ENCODE assay signal across 17 mouse cellular contexts in the genomic region with DNA sequence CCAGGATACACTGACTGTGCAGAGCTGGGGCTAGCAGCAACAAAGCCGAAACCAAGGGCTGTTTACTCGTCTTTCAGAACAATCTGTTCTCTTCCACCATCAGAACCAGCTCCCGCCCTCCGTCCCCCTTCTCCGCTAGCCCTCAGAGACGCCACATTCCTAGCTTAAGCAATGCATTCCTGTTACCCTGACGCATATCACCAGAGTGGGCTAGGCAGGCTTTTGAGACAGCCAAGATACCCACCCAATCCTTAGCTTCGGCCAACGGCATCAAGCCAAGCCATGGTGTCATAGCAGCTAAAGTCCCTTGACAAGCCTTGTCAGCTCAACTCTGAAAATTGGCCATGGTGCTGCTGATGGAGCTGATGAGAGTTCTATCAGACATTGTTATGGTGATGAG.
A peak's percentile ranks its signal among the peaks of the same experiment; 100 is the strongest.
DNase-seq lines count a peak whose midpoint lies in the region; ATAC-seq lines count a peak whose summit lies in the region.
"Had no signal": no experiment of that assay in that cellular context is flagged by ENCODE, and none has a peak within 500 bp of the region (broad histone marks: within the 10 kb centered on the region; RNA-seq: fewer than 3 reads in every experiment).

No protein-coding gene starts in this region.

- 72% methylated on average over 9 of the region's 9 CpGs for WGBS in heart, embryonic 10.5 days
- 85% methylated on average over 9 of the region's 9 CpGs for WGBS in hindbrain, embryonic 14.5 days

- no peak overlapping the region for H3K4me3 ChIP-seq in heart, embryonic 10.5 days
- H3K4me3 ChIP-seq in hindbrain, embryonic 14.5 days (replicated peaks; ENCODE audit: low read length): no peak overlapping the region
- H3K4me3 ChIP-seq: embryonic facial prominence, embryonic 13.5 days; kidney, embryonic 15.5 days had no signal

- intact Hi-C loops in gastrocnemius, postnatal 14 days (cut with DNase I; ENCODE audit: low total_unique reads): no loop called here
- intact Hi-C loops in left cerebral cortex, postnatal 4 days (cut with DNase I): no loop called here

- DNase-seq in heart, adult 18-20 months: peak; percentile 59 to 76
- no peak for DNase-seq in heart, embryonic 10.5 days (ENCODE audit: low spot score)
- DNase-seq in gastrocnemius, postnatal 14 days: peak; percentile 50
- peak; percentile 64 for DNase-seq in heart, postnatal 4 days
- DNase-seq in lung, postnatal 36 days: peak; percentile 71
- no peak for DNase-seq in thymus, postnatal 4 days
- no peak for DNase-seq in hindbrain, embryonic 14.5 days (ENCODE audit: low spot score)
- DNase-seq in left cerebral cortex, postnatal 4 days: no peak
- DNase-seq: adrenal gland, adult 2 months; cerebellum, adult 11-12 months; midbrain, embryonic 14.5 days; spleen, adult 18-20 months; thymus, postnatal 25 days had no signal

- H3K27me3 ChIP-seq in heart, embryonic 10.5 days (ENCODE audit: insufficient read depth, poor library complexity, severe bottlenecking): 0 out of 2 replicates have a peak, but pooled peaks cover 5% of the 10 kb centered on the region
- H3K27me3 ChIP-seq in hindbrain, embryonic 14.5 days (ENCODE audit: control insufficient read depth, insufficient read depth, low read length): no peaks in the 10 kb centered on the region
- H3K27me3 ChIP-seq: embryonic facial prominence, embryonic 13.5 days; kidney, embryonic 15.5 days had no signal

- no peaks in the 10 kb centered on the region for H3K36me3 ChIP-seq in heart, embryonic 10.5 days
- H3K36me3 ChIP-seq in hindbrain, embryonic 14.5 days (replicated peaks; ENCODE audit: control insufficient read depth, insufficient read depth): no peaks in the 10 kb centered on the region
- H3K36me3 ChIP-seq: embryonic facial prominence, embryonic 13.5 days; kidney, embryonic 15.5 days had no signal

- H3K9ac ChIP-seq in hindbrain, embryonic 14.5 days: no peak overlapping the region
- H3K9ac ChIP-seq: embryonic facial prominence, embryonic 13.5 days; kidney, embryonic 15.5 days had no signal

- no peak for ATAC-seq in hindbrain, embryonic 14.5 days (ENCODE audit: low FRiP score)
- ATAC-seq: inflammation-experienced regulatory T-cells, adult 6 months had no signal

- 0 out of 2 replicates have a peak, but pooled peaks cover 3% of the 10 kb centered on the region for H3K4me1 ChIP-seq in heart, embryonic 10.5 days
- H3K4me1 ChIP-seq in hindbrain, embryonic 14.5 days (replicated peaks; ENCODE audit: control insufficient read depth, insufficient read depth, low read length): no peaks in the 10 kb centered on the region
- H3K4me1 ChIP-seq: kidney, embryonic 15.5 days had no signal

- no peak overlapping the region for H3K27ac ChIP-seq in heart, embryonic 10.5 days
- no peak overlapping the region for H3K27ac ChIP-seq in hindbrain, embryonic 14.5 days
- H3K27ac ChIP-seq: embryonic facial prominence, embryonic 13.5 days; kidney, embryonic 15.5 days; macrophage had no signal

- H3K4me2 ChIP-seq in hindbrain, embryonic 14.5 days (replicated peaks): no peak overlapping the region
- H3K4me2 ChIP-seq: embryonic facial prominence, embryonic 13.5 days; kidney, embryonic 15.5 days had no signal

- 0 out of 2 replicates have a peak, but pooled peaks cover 2% of the 10 kb centered on the region for H3K9me3 ChIP-seq in heart, embryonic 10.5 days
- H3K9me3 ChIP-seq in hindbrain, embryonic 14.5 days (ENCODE audit: control insufficient read depth, low read length): no peaks in the 10 kb centered on the region
- H3K9me3 ChIP-seq: kidney, embryonic 15.5 days had no signal

Comparison
In these comparisons a context has a peak if more than half of its experiments do, and no peak if none do; other contexts are left out.
1. DNase-seq: peak in heart, adult 18-20 months (2 of 2), gastrocnemius, postnatal 14 days (single experiment), heart, postnatal 4 days (single experiment) and lung, postnatal 36 days (single experiment); none in heart, embryonic 10.5 days (single experiment), thymus, postnatal 4 days (single experiment), hindbrain, embryonic 14.5 days (single experiment) and left cerebral cortex, postnatal 4 days (single experiment).